Mouse (Mus musculus): Measurements from ENCODE around the gene Gm49721. TPM values are rescaled to one million over a fixed set of nuclear protein-coding genes. Genes with fewer than 3 reads are reported as not detected.
"Not testable (repeated sequence)": the region's sequence is repeated elsewhere in the genome, so short reads cannot be mapped to it uniquely, and the experiment has no call there.

The Gm49721 gene
- polyA plus RNA-seq, 1 experiment from 2014 or later = 0.30 TPM

DNA sequence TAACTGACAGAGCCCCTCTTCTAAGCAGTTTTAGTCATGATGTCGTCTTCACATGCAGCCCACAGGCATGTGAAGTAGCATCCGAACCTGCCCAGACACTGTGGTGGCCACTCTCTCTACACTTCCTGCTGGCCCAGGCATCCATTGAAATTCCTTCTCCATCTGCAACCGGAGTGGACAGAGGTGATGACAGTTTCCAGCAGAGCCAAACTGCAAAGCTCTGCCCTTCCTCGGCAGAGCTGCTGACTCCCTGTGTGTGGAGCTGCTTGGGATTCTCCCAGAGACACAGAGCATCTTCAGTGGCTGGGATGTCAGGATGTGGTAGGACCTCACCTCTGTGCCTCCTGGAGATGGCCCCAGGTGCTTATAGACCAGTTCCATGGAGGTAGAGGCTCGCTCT, 105.8 kb downstream of the Gm49721 start:
- ATAC-seq (replicated peaks; ENCODE audit: low FRiP score, low TSS enrichment, low read depth) = not testable (repeated sequence)

DNA sequence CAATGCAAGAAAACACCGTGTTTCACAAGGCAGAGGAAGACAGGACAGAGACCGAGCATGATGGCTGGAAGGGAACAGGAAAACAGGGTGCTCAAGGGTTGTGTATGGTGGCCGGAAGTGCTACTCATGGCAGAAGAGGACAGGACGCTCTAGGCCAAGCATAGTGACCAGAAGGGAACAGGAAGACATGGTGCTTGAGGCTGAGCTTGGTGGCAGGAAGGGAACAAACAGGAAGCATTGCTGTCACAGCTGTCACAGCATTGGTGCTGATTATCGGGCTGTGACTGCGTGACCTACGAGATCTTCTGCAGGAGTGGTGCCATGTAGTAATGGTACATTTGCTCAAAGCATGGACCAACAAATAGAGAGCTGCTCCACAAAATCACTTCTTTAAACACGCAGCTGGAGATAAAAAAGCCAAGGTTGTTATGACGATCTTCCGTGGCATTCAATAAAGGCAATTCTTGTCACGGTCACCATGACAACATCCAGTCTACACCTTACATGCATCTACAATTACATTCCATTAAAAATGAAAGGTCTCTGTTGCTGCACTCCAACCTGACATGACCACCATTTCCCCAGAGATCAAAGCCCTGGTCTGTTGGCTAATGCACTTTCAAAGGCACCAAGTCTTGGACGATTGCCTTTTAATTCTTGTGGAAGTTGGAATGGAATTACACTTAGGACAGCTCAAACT, 106.9 kb downstream of the Gm49721 start:
- not testable (repeated sequence) for H3K4me3 ChIP-seq (ENCODE audit: low read depth, low read length); DNase-seq (ENCODE audit: low spot score); H3K4me2 ChIP-seq (ENCODE audit: low read length); ATAC-seq (replicated peaks; ENCODE audit: low FRiP score, low TSS enrichment, low read depth); H3K27ac ChIP-seq (ENCODE audit: low read depth); H3K9me3 ChIP-seq (ENCODE audit: control insufficient read depth, low read length); H3K36me3 ChIP-seq (ENCODE audit: control insufficient read depth, insufficient read depth, low read length); H3K9ac ChIP-seq (ENCODE audit: low read length); H3K27me3 ChIP-seq (replicated peaks; ENCODE audit: control insufficient read depth, insufficient read depth, low read length); H3K4me1 ChIP-seq (replicated peaks; ENCODE audit: control insufficient read depth, insufficient read depth, low read length)
- WGBS = no CpG with 5 or more reads among the region's 12 CpGs

More for the DNA sequence above, 105.8 kb downstream of the Gm49721 start:
- H3K36me3 ChIP-seq (ENCODE audit: control insufficient read depth, insufficient read depth, low read length); H3K4me2 ChIP-seq (ENCODE audit: low read length); H3K4me1 ChIP-seq (replicated peaks; ENCODE audit: control insufficient read depth, insufficient read depth, low read length); DNase-seq (ENCODE audit: low spot score); H3K4me3 ChIP-seq (ENCODE audit: low read depth, low read length); H3K9ac ChIP-seq (ENCODE audit: low read length); H3K27me3 ChIP-seq (replicated peaks; ENCODE audit: control insufficient read depth, insufficient read depth, low read length); H3K9me3 ChIP-seq (ENCODE audit: control insufficient read depth, low read length); H3K27ac ChIP-seq (ENCODE audit: low read depth): not testable (repeated sequence)
- no CpG with 5 or more reads among the region's 5 CpGs for WGBS

DNA sequence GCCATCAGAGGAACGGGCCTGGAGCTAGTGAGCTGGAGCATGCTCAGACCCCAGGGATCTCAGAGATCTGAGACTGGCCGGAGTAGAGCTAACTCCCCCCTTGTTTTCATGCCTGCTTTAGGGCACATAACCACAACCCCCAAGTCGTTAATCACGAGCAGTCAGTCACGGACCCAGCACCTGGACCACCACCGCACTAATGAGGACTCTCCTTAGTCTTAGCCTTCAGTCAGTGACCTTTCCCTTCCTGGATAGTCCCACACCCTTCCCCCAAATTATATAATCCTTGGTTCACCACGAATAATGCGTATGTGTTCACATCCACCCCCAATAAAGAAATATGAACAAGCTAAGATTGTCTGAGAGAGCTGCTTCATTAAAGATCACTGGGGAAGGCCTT, 108.1 kb downstream of the Gm49721 start:
- not testable (repeated sequence) for H3K9me3 ChIP-seq (ENCODE audit: control insufficient read depth, low read length); H3K27me3 ChIP-seq (replicated peaks; ENCODE audit: control insufficient read depth, insufficient read depth, low read length); H3K4me2 ChIP-seq (ENCODE audit: low read length); H3K4me1 ChIP-seq (replicated peaks; ENCODE audit: control insufficient read depth, insufficient read depth, low read length); H3K36me3 ChIP-seq (ENCODE audit: control insufficient read depth, insufficient read depth, low read length); H3K9ac ChIP-seq (ENCODE audit: low read length); ATAC-seq (replicated peaks; ENCODE audit: low FRiP score, low TSS enrichment, low read depth); H3K4me3 ChIP-seq (ENCODE audit: low read depth, low read length); H3K27ac ChIP-seq (ENCODE audit: low read depth); DNase-seq (ENCODE audit: low spot score)
- 81% methylated on average over 6 of the region's 8 CpGs for WGBS

Other genes with a start within 250 kb of the Gm49721 start
- gene Ezr, start 196.1 kb upstream of the Gm49721 start, polyA plus RNA-seq (2014; fragmentation: Nextera tagmentation; extraction: Ambion mirVana) = 159 and 176 TPM in 2 replicates
- 42.6 and 45.6 TPM in 2 replicates for gene Rsph3b, start 30.2 kb upstream of the Gm49721 start, polyA plus RNA-seq (2014; fragmentation: Nextera tagmentation; extraction: Ambion mirVana)
- 62.2 and 66.8 TPM in 2 replicates for gene Tagap1, start 17.7 kb upstream of the Gm49721 start, polyA plus RNA-seq (2014; fragmentation: Nextera tagmentation; extraction: Ambion mirVana)
- gene Rnaset2b, start 8.3 kb upstream of the Gm49721 start, polyA plus RNA-seq (2014; fragmentation: Nextera tagmentation; extraction: Ambion mirVana) = 207 and 216 TPM in 2 replicates
- not detected in 2 replicates for gene Gm1604a, start 46.7 kb downstream of the Gm49721 start, polyA plus RNA-seq (2014; fragmentation: Nextera tagmentation; extraction: Ambion mirVana)
- 15.1 and 16.5 TPM in 2 replicates for gene Rps6ka2, start 191.2 kb downstream of the Gm49721 start, polyA plus RNA-seq (2014; fragmentation: Nextera tagmentation; extraction: Ambion mirVana)

Data from intestine, embryonic 14.5 days (tissue).